Mouse (Mus musculus): ENCODE measurements around the gene Zfp790.

The Zfp790 gene

DNA sequence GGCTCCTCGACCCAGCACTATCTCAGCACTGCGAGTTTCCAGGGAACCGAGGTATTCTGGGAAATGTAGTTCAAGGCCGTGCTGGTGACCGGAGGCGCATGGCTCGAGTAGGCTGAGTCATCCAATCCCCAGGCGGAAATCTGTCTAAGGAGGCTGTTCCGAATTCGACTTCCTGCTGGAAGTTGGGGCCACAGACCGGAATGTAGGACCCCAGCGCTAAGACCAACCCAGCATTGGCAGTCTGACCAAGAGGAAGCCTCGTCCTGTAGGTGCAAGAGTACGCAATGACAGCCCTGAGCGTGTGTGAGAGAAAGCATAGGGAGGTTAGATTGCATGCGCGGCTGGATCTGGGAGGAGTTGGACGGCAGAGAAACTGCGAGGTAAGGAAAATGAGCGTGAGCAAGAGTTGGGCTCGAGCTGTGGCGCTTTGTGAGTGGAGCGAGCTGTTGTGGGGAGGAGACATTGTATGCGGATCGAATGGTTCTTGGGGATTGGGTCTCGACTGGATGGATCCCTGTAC, at the start of gene Zfp790:
Gene Zfp790 (plus strand): TSS at position 205 of the 520 bp plus-strand sequence.
- in situ Hi-C loops (cut with MboI, MseI) = no loop called here

DNA sequence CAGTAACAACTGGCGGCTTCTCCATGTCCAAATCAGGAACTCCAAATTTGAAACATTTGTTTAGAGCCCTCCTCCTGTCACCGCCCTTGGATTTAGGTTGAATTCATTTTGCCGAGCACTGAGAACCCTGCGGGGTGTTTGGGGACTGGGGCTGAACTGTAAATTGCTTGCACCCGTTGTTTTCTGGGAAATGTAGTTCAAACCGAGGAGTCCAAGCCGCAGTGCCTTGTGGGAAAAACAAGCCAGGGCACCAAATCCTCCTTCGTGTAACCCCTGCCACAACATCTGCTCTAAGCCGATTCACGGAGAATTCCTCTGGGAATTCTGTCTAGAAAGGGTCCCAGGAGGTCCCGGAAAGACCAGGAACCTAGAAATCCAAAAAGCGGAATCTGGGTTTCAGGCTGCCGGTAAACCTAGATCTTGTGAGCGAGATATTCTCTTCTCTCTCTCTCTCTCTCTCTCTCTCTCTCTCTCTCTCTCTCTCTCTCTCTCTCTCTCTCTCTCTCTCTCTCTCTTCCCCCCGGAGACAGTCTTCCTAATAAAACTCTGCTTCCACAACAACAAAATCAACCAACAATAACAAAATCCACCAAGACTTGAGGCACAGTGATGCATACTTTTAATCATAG, 48.7 kb upstream of the Zfp790 start:
- in situ Hi-C loops (cut with MboI, MseI) = loop anchor here in 1 of 2 experiments (5.0 kb wide), 1 partner anchor 95 kb away; no protein-coding TSS in a partner anchor

DNA sequence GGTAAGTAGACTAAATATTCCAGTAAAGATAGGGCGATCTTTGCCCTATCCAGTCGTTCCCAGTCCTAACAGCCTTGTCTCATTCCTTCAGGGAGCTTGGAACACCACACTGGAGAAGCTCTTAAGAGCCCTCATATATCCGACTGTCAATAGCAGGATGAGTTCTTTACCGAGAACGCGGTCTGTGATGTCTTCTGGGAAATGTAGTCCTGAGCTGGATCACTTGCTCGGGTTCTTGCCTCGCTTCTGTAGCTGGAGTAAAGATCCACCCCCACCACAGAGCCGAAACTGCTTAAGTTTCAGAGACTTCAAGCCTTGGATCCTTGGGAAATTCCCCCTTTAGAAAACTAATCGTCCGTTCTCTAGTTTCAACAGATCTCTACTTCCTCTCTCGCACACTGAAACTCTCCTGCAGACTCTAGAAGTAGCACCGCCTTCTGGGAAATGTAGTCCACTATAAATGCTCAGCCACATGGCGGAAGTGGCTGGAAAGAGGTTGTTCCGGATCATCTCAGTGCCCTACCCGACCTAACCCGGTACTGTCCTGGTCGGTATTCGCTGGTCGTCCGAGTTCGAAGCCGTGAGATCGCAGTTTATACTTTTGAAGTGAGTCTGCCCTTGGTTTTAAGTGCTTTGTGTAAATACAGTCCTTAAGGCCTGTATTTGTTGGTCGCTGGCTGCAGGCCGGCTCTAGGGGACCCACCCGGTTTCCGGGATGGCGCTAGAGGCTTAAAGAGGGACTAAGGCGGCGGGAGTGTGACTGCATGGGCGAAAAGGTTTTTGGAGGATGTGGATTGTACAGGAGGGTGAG, 47.6 kb upstream of the Zfp790 start, which contains the start of gene Zfp84:
Gene Zfp84 (plus strand): TSS at position 463 of the 811 bp plus-strand sequence.
- in situ Hi-C loops (cut with MboI, MseI) = loop anchor here in 1 of 2 experiments (5.0 kb wide), 1 partner anchor 94 kb away; no protein-coding TSS in a partner anchor

DNA sequence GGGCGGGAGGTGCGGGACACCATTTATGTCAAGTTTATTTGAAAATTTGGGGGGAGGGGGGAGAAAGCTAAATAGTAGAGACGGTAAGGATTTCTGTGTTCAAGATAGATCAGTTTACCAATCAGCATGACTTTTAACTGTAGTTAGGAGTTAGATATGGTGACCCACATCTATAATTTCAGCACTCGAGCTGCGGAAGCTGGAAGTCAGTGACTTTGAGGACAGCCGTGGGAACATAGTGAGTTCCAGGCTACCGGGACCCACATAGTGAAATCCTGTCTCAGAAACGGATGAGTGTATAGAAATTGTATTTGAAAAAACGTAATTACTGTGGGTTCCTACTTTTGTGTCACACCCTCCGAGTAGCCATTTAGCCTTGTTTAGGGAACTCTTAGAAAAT, 46.9 kb upstream of the Zfp790 start:
- in situ Hi-C loops (cut with MboI, MseI) = loop anchor here in 1 of 2 experiments (5.0 kb wide), 1 partner anchor 93 kb away; no protein-coding TSS in a partner anchor

DNA sequence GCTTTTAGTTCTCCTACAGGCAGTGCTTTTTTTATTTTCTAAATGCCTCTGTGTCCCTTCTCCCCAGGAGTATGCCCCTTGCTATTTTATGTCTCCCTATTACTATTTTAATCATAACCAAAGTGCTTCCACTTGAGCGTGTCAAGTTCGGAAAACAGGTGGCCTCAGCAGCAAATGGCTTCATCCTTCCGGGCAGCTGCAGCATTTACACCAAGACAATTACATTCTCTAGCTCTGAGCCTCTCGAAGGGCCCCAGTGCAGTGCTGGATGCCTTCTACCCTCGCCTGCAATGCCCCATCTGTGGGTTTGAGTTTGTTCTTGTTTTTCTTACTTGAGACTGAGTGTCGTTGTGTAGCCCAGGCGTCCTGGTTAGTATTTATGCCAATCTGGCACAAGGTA, 42.4 kb upstream of the Zfp790 start:
- in situ Hi-C loops (cut with MboI, MseI) = no loop called here

DNA sequence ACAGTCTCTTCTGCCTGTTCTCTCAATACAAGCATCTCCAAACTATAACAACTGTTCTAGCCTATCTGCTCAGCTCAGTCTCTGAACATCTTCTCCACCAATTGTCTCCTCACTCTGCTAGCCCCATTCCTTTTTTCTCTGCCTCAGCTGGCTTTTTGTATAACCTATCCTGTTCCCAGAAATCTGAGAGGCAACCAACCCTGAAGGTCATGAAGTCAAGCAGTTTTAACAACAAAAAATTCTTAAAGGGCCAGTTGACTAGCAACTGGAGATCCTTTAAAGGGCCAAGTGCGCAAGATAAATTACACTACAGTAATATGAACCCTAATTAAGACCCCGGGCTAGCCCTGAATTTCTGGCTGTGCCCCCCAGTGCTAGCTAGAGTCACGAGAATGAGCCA, 41.5 kb upstream of the Zfp790 start:
- in situ Hi-C loops (cut with MboI, MseI) = no loop called here

DNA sequence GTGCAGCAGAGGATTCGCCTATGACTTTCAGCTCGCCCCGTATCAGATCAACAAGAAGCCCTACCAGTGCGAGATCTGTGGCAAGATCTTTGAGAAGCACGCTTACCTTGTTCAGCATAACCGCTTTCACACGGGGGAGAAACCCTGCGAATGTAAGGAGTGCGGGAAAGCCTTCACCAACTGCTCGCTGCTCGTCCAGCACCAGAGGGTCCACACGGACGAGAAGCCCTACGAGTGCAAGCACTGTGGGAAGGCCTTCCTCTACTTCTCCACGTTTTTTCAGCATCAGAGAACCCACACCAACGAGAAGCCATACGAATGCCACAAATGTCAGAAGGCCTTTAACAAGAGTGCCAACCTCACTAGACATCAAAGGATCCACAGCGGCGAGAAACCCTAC, 39.3 kb upstream of the Zfp790 start:
- in situ Hi-C loops (cut with MboI, MseI) = no loop called here

DNA sequence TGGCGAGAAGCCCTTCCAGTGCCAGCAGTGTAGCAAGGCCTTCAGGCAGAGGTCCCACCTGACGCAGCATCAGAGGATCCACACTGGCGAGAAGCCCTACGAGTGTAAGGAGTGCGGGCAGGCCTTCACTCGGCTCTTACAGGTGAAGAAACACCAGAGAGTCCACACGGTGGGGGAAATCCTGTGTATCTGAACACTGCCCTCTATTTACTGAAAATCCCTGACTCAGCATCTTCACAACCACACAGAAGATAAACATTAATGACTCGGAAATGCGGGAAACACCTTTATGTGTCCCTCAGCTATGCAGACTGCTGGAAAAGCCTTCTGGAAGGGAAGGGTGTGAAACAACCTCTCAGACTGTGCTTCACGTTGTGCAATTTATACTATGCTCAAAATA, 38.5 kb upstream of the Zfp790 start:
- in situ Hi-C loops (cut with MboI, MseI) = no loop called here

DNA sequence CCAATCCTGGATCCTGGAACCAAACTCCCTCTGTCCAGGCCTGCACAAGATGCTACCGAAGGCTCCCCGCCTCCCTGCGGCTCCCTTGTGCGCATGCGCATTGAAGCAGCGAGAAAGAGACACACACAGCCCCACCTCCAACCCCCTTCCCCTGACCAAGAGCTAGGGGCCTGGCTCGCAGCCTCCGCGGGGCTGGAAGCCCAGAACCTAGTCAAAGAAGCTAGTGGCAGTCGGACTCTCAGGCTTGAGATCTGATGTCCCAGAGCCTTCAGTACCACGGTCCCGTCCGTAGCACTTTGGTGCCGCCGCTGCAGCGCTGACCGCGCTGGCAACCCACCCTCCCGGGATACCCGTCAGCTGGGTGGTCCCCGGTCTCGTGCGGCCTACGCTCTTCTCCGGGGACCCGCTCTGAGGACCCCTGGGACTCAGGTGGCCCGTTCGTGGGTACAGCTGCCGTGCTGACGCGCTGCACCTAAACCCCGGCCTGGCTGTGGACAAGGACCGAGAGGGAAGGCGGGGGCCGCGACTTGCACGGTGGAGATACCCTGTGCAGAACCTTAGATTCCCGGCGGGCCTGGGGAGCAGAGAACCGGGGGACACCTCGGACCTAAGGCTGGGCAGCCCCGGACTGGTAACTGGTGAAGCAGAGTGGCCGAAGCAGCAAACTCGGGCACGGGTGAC, 31.9 kb upstream of the Zfp790 start, which contains the start of gene Zfp30:
Gene Zfp30 (plus strand): TSS at position 128 of the 681 bp plus-strand sequence.
- in situ Hi-C loops (cut with MboI, MseI) = no loop called here

DNA sequence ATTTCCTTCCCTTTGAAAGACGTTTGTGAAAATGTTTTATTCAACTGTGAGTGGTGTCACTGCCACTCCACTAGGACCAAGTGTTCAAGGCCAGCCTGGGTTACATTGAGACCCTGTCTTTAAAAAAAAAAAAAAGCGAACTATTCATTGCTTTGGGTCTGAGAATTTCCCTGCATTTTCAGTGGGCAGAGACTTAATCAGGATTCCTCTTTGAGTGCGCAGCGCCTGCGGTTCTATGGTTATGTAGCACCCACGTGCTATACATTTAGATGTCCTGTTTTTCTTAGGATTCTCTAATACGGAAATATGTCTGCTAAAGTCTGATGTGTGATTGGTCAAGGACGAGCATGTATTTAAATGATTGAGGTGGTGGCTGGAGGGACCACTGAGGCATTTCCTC, 30.9 kb upstream of the Zfp790 start:
- in situ Hi-C loops (cut with MboI, MseI) = no loop called here

DNA sequence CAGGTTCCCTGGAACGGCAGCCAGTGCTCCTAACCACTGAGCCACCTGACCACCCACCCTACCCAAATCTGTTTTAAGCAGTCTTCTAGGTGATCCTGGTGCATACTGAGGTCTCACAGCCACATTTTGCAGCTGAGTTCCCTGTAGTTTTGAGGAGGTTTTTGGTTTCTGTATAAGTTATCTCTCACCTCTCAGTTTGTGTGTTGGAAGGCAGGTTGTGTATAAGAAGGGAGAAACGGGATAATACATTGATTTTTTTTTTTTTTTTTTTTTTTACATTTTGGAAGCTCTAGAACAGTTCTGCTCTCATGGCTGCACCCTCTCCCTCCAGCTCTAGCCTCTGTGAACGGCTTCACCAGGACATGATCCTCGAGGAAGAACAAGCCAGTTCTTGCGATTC, 30.0 kb upstream of the Zfp790 start:
- in situ Hi-C loops (cut with MboI, MseI) = no loop called here

DNA sequence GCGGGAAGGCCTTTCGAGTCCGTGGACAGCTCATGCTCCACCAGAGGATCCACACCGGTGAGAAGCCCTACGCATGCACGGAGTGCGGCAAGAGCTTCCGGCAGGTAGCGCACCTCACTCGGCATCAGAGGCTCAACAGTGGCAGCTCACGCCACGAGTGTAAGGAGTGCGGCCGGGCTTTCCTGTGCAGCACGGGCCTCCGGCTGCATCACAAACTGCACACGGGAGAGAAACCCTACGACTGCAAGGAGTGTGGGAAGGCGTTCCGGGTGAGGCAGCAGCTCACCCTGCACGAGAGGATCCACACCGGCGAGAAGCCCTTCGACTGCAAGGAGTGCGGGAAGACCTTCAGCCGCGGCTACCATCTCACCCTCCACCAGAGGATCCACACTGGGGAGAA, 23.0 kb upstream of the Zfp790 start:
- in situ Hi-C loops (cut with MboI, MseI) = no loop called here

DNA sequence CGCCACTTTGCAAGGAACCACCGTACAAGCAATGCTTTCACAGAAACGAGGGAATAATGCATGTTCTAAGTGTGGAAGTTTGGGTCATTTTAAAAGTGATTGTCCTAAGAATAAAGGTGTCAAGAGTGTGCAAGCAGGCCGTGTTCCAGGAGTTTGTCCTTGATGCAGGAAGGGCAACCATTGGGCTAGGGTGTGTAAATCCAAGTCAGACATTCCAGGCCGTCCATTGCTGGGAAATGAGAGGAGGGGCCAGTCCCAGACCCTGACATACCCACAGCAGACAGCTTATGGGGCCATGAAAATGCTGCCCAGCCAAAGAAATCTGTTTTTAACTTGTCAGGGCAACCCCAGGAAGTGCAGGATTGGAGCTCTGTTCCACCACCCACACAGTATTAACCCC, 8.9 kb upstream of the Zfp790 start:
- in situ Hi-C loops (cut with MboI, MseI) = no loop called here

DNA sequence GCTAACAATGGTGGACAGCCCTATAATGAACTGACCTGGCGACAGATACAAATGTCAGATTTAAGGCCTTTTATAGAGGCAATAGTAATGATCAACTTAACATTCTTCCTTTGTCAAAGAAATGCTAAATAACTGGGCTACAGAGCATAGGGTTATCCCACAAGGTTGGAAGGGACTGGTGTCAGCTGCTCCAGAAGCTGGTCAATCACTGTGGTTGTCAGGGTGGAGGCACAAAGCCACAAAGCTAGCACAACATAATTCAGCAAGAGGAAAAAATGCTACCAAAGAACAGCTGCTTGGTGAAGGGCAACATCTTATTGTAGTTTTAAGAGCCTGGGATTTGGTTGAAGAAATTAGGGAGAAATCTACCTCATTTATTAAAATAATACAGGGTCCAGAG, 3.7 kb upstream of the Zfp790 start:
- in situ Hi-C loops (cut with MboI, MseI) = no loop called here

DNA sequence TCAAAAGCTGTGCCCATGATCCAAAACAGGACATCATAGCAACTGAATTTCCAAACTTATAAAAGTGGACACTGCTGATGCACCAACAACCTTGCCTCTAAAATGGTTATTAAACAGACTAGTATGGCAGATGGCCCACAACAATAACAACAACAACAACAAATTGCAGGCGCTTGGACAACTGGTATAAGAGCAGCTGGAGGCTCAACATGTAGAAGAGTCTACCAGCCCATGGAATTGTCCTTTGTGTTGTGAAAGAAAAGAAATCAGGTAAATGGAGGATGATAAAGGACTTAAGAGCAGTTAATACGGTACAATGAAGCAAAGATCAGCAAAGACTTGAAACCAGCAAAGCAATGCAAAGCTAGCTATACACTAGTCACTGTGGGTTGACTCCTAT, 1.5 kb upstream of the Zfp790 start:
- in situ Hi-C loops (cut with MboI, MseI) = no loop called here

DNA sequence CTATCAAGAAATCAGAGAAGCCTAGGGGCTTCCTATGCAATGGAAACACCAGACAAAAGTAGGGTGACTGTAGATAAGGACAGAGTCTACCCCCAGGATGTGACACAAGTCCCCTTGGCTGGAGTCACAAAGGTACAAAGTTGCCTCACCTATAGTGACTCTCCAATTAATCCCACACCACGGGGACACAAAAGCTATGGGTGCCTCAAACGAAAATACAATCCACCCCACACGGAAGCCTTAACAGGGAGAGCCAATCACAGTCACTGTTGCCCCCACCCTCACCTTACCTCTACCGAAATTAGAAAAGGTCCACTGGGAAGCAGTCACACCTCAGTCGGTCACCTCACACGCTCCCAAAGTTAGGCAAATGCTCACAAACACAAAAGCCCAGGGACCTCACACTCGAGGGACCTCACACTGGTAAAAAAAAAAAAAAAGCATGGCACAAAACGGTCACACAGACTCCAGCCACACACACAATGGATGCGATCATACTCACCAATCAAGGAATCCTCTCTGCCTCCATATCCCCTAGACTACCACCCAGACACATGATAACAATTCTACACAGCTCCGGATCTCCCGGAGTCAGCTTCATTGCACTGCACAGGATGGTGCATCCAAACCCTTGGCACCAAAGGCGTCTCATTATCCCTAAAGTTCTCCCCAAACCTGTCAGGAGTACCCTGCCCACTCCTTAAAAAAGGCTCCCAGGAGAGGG, 691 bp upstream of the Zfp790 start:
- in situ Hi-C loops (cut with MboI, MseI) = no loop called here

DNA sequence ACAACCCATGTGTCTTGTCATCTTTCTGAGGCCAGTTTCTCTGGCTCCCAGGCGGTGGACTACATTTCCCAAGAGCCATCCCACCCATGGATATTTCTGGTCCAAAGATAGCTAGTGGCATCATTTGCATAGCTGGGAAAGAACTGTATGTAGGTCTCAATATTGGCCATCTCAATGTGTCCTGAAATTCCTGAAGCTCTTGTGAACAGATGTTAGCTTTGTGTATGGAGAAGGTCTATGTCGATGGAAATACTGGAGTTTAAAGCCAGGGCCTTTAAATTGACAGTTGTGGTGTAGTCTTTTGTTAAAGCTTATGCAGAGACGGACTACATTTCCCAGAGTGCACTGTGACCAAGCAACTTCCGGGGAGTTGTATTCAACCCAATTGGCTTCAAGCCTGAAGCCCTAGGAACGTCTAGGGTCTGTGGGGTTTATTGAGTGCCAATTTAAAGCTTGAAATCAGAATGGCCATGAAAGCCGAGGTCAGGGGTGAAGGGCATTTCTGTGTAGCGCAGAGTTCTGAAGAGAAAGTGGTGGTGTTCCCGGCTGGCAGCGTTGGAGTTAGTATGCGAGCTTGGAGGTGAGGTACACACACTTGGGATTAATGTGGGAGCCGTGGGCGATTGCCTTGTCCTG, 2.8 kb downstream of the Zfp790 start:
- in situ Hi-C loops (cut with MboI, MseI) = no loop called here

DNA sequence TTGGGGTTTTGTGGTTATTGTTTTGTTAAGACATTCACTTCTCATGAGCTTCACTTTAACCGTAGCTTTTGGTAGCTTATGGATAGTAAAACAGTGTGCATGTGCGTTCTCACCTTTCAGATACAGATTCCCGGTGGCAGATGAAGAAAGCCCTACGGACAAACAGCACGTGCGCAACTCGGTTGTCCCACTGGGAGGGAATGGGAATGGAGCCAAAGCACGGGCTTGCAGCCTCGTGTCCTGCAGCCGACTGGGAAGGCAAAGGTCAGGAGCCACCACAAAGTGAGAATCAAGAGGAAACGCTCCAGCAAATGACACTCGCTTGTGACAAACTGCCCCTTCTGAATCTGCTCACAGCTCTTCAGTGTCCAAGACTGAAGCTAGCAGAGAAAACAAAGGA, 12.1 kb downstream of the Zfp790 start:
- in situ Hi-C loops (cut with MboI, MseI) = loop anchor here in 1 of 2 experiments (10.0 kb wide), 1 partner anchor 553 kb away; no protein-coding TSS in a partner anchor

DNA sequence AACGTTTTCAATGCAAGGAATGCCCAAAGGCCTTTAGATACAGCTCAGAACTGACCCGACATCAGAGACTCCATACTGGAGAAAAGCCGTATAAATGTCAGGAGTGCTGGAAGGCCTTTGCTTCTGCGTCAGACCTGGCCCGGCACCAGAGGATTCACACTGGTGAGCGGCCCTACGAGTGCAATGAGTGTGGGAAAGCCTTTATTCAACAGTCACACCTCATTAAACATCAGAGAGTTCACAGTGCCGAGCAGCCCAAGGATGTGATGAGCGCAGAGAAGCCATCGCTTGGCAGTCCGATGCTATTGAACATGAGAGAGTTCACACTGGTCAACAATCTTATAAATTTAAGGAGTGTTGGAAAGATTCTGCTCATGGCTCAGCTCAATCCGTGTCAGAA, 13.9 kb downstream of the Zfp790 start:
- in situ Hi-C loops (cut with MboI, MseI) = loop anchor here in 1 of 2 experiments (10.0 kb wide), 1 partner anchor 555 kb away; no protein-coding TSS in a partner anchor

DNA sequence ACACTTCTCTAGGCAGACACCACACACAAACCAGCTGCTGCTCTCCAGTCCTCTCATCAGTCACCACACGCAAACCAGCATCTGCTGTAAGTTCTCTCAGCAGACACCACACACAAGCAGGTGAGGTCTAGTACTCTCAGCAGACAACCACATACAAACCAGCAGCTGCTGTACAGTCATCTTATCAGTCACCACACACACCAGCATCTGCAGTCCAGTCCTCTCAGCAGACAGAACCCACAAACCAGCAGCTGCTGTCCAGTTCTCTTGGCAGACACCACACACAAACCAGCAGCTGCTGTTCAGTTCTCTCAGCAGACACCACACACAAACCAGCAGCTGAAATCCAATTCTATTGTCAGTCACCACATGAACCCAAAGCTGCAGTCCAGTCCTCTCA, 20.9 kb downstream of the Zfp790 start:
- in situ Hi-C loops (cut with MboI, MseI) = no loop called here

DNA sequence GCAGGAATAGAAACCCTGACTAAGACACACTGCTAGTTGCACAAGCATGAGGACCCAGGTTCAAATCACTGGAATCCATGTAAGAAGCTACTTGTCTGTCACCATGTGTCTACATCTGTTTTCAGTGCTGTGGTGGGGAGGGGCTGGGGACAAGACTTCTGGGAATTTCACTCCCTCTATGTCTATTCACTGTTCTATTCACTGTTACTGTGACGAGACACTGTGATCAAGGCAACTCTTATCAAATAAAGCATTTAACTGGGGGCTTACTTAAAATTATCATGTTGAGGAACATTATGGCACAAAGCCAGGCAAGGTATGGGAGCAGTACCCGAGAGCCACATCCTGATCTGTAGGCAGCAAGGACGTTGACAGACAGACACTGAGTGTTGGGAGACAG, 23.3 kb downstream of the Zfp790 start:
- in situ Hi-C loops (cut with MboI, MseI) = no loop called here
